ENCODE assay signal across 8 mouse cellular contexts in genomic region chr9:90227171-90227570, GRCm38 (mm10). TPM values are rescaled to one million over a fixed set of nuclear protein-coding genes. Genes with fewer than 3 reads are reported as not detected.
A peak's percentile ranks its signal among the peaks of the same experiment; 100 is the strongest.
DNase-seq lines count a peak whose midpoint lies in the region; ATAC-seq lines count a peak whose summit lies in the region.
"Had no signal": no experiment of that assay in that cellular context is flagged by ENCODE, and none has a peak within 500 bp of the region (broad histone marks: within the 10 kb centered on the region; RNA-seq: fewer than 3 reads in every experiment).

No protein-coding gene starts in this region.

- peak; percentile 27 for DNase-seq in kidney, adult 18-20 months
- peak; percentile 30 for DNase-seq in R1 (ENCODE audit: low read depth, low spot score)
- DNase-seq in liver, embryonic 11.5 days (ENCODE audit: low spot score), result no peak
- no peak for DNase-seq in forebrain, embryonic 10.5 days (ENCODE audit: extremely low spot score, low spot score)
- DNase-seq in cerebellum, adult 11-12 months, result no peak
- DNase-seq: gastrocnemius, postnatal 25 days had no signal

- no peaks in the 10 kb centered on the region for H3K9me3 ChIP-seq in kidney, embryonic 15.5 days (replicated peaks)
- no peaks in the 10 kb centered on the region for H3K9me3 ChIP-seq in liver, embryonic 11.5 days (ENCODE audit: control insufficient read depth, low read length)
- H3K9me3 ChIP-seq in forebrain, embryonic 10.5 days, result no peaks in the 10 kb centered on the region

- no peak overlapping the region for H3K4me2 ChIP-seq in kidney, embryonic 15.5 days
- no peak overlapping the region for H3K4me2 ChIP-seq in liver, embryonic 11.5 days

- H3K27me3 ChIP-seq in kidney, embryonic 15.5 days, result no peaks in the 10 kb centered on the region
- no peaks in the 10 kb centered on the region for H3K27me3 ChIP-seq in liver, embryonic 11.5 days (replicated peaks; ENCODE audit: control insufficient read depth, insufficient read depth, low read length)
- no peaks in the 10 kb centered on the region for H3K27me3 ChIP-seq in forebrain, embryonic 10.5 days (ENCODE audit: poor library complexity, severe bottlenecking)

- WGBS in kidney, embryonic 15.5 days, result 79% methylated on average over 12 of the region's 12 CpGs
- WGBS in liver, embryonic 11.5 days, result 84% methylated on average over 12 of the region's 12 CpGs
- 85% methylated on average over 12 of the region's 12 CpGs for WGBS in forebrain, embryonic 10.5 days

- no peak overlapping the region for H3K27ac ChIP-seq in kidney, embryonic 15.5 days
- H3K27ac ChIP-seq in liver, embryonic 11.5 days (ENCODE audit: low read depth, low read length), result no peak overlapping the region
- H3K27ac ChIP-seq in forebrain, embryonic 10.5 days, result no peak overlapping the region

- H3K9ac ChIP-seq in kidney, embryonic 15.5 days, result no peak overlapping the region
- no peak overlapping the region for H3K9ac ChIP-seq in liver, embryonic 11.5 days (ENCODE audit: low read depth, low read length)

- 0 out of 2 replicates have a peak, but pooled peaks cover 3% of the 10 kb centered on the region for H3K4me1 ChIP-seq in kidney, embryonic 15.5 days
- H3K4me1 ChIP-seq in liver, embryonic 11.5 days (replicated peaks; ENCODE audit: control insufficient read depth, insufficient read depth, low read length), result no peaks in the 10 kb centered on the region; the same call in 1 of the 2 replicates
- no peaks in the 10 kb centered on the region for H3K4me1 ChIP-seq in forebrain, embryonic 10.5 days

- H3K36me3 ChIP-seq in kidney, embryonic 15.5 days, result peaks cover 47% of the 10 kb centered on the region
- H3K36me3 ChIP-seq in liver, embryonic 11.5 days (ENCODE audit: control insufficient read depth, insufficient read depth, low read length), result peaks cover 17% of the 10 kb centered on the region; the same call in 1 of the 2 replicates
- H3K36me3 ChIP-seq in forebrain, embryonic 10.5 days (replicated peaks), result peaks cover 34% of the 10 kb centered on the region

- H3K4me3 ChIP-seq in kidney, embryonic 15.5 days (replicated peaks), result no peak overlapping the region
- H3K4me3 ChIP-seq in liver, embryonic 11.5 days (ENCODE audit: low read depth, low read length), result no peak overlapping the region
- no peak overlapping the region for H3K4me3 ChIP-seq in forebrain, embryonic 10.5 days

- no peak for ATAC-seq in kidney, embryonic 15.5 days (replicated peaks; ENCODE audit: low FRiP score)
- peak; percentile 30 for ATAC-seq in common myeloid progenitor, adult 5-6 weeks (replicated peaks; ENCODE audit: low read depth, poor library complexity, severe bottlenecking)
- 0 out of 2 replicates have a peak, but pooled peaks have one; percentile 16 for ATAC-seq in liver, embryonic 11.5 days (replicated peaks; ENCODE audit: low FRiP score)

RNA-seq across cellular contexts. Expression of gene Tbc1d2b, which starts 43.4 kb away (rescaled TPM):
- 12.4 and 12.7 TPM in 2 replicates for polyA plus RNA-seq in kidney, embryonic 15.5 days (2015; fragmentation: Nextera tagmentation; extraction: Ambion mirVana)
- 33.4 and 61.3 TPM in 2 replicates for total RNA-seq in common myeloid progenitor, adult 5-6 weeks (2017)
- 13.2 and 14.2 TPM in 2 replicates for polyA plus RNA-seq in liver, embryonic 11.5 days (2014; fragmentation: Nextera tagmentation; extraction: Ambion mirVana)
- polyA plus RNA-seq in forebrain, embryonic 10.5 days (2016; fragmentation: Nextera tagmentation; extraction: Ambion mirVana), result 7.8 and 8.0 TPM in 2 replicates

Comparison
In these comparisons a context has a peak if more than half of its experiments do, and no peak if none do; other contexts are left out.
1. DNase-seq: peak in kidney, adult 18-20 months (single experiment) and R1 (single experiment); none in liver, embryonic 11.5 days (single experiment), forebrain, embryonic 10.5 days (single experiment) and cerebellum, adult 11-12 months (single experiment).